Mouse (Mus musculus) cerebellum, adult 11 months (tissue): Measurements from ENCODE around the gene Lmtk3.

Experiments used
- DNase-seq: peaks from one replicate; pipeline ENCODE4 v3.0.0; 2022

Lmtk3 gene

GRCm38 (mm10) chr7:45813787-45814779 lies 30.5 kb downstream of the Lmtk3 start, which contains the start of gene Cyth2:
TSS of gene Cyth2 (minus strand) at chr7:45814581.
- DNase-seq, result peak; percentile 100

- DNase-seq, result no peak
These were observed 31.3 kb downstream of the Lmtk3 start for GRCm38 (mm10) chr7:45814841-45815240.

GRCm38 (mm10) chr7:45815323-45815983 lies 31.9 kb downstream of the Lmtk3 start:
- DNase-seq, result no peak

GRCm38 (mm10) chr7:45815984-45816351 lies 32.4 kb downstream of the Lmtk3 start:
- DNase-seq, result no peak

- no peak for DNase-seq
These were observed 36.3 kb downstream of the Lmtk3 start for GRCm38 (mm10) chr7:45819843-45820242.

- DNase-seq, result no peak
These were observed 37.4 kb downstream of the Lmtk3 start for GRCm38 (mm10) chr7:45820913-45821312.

GRCm38 (mm10) chr7:45824598-45824997 lies 41.1 kb downstream of the Lmtk3 start, which contains the start of gene Kcnj14:
TSS of gene Kcnj14 (minus strand) at chr7:45824782.
- no peak for DNase-seq

- no peak for DNase-seq
These were observed 43.1 kb downstream of the Lmtk3 start for GRCm38 (mm10) chr7:45826631-45827030.

- peak; percentile 71 for DNase-seq
These were observed 47.0 kb downstream of the Lmtk3 start, which contains the start of gene Grwd1 for GRCm38 (mm10) chr7:45830427-45831127. TSS of gene Grwd1 (minus strand) at chr7:45830944.

- DNase-seq, result no peak
These were observed 47.6 kb downstream of the Lmtk3 start for GRCm38 (mm10) chr7:45831128-45831525.

- no peak for DNase-seq
These were observed 48.9 kb downstream of the Lmtk3 start for GRCm38 (mm10) chr7:45832428-45832827.

GRCm38 (mm10) chr7:45833148-45833790 lies 49.7 kb downstream of the Lmtk3 start:
- no peak for DNase-seq

GRCm38 (mm10) chr7:45833924-45834323 lies 50.4 kb downstream of the Lmtk3 start:
- no peak for DNase-seq

- no peak for DNase-seq
These were observed 59.6 kb downstream of the Lmtk3 start for GRCm38 (mm10) chr7:45842950-45843744.

- no peak for DNase-seq
These were observed 65.0 kb downstream of the Lmtk3 start for GRCm38 (mm10) chr7:45848447-45849027.

- DNase-seq, result no peak
These were observed 67.1 kb downstream of the Lmtk3 start for GRCm38 (mm10) chr7:45850661-45851060.

GRCm38 (mm10) chr7:45853089-45853488 lies 69.6 kb downstream of the Lmtk3 start:
- no peak for DNase-seq
